Mouse (Mus musculus): ENCODE measurements around the gene Espn.

DNA sequence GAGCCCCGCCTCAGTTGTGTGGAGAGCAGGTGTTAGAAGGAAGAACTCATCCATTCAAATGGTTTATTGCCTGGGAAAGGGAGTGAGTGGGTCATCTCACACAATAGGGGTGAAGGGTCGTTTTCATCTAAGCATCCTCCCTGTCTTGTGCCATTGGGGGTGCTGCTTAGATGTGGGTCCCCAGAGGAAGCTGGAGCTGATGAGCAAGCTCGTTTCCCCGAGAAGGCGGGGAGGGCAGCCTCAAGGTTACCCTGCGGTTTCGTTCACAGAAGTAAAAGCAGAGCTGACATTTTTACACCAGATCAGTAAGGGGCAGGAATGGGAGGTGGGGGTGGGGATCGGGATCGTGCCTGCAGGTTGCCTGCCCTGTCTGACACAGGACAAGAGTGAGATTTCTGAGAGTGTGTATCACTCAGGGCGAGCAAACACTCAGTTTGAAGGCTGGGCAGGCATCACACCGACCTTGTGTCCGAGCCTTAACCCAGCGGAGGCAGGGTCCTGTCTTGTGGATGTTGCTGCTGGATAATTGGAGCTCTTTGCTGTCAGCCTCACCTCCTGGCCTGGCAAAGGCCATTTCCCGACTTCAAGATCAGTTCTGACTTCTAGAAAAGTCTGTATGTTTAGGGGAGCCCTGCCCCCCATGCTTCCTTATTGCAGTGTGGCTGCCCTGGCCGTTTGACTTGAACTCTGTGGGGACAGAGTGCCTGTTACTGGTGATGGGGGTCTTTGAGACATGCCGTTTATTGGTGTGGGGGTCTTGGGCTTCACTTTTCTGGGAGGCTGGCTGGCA is 26.9 kb upstream of the Espn start:
- TF ChIP-seq POLR2A (IDR thresholded peaks at IDR 0.05; ENCODE audit: low read depth, low read length), result no peak
- TF ChIP-seq CTCF (conservative IDR thresholded peaks at IDR 0.05; ENCODE audit: insufficient read depth, insufficient read length, low read depth, low read length), result no peak

All from kidney, adult 2 months (tissue).